Mouse (Mus musculus): ENCODE measurements around the gene Inhbe. TPM values are rescaled to one million over a fixed set of nuclear protein-coding genes. Genes with fewer than 3 reads are reported as not detected.
A peak's percentile ranks its signal among the peaks of the same experiment; 100 is the strongest.
"Not testable (repeated sequence)": the region's sequence is repeated elsewhere in the genome, so short reads cannot be mapped to it uniquely, and the experiment has no call there.

The Inhbe gene
- total RNA-seq, 2 experiments from 2014 or later: 0.07 TPM; not detected in 1

DNA sequence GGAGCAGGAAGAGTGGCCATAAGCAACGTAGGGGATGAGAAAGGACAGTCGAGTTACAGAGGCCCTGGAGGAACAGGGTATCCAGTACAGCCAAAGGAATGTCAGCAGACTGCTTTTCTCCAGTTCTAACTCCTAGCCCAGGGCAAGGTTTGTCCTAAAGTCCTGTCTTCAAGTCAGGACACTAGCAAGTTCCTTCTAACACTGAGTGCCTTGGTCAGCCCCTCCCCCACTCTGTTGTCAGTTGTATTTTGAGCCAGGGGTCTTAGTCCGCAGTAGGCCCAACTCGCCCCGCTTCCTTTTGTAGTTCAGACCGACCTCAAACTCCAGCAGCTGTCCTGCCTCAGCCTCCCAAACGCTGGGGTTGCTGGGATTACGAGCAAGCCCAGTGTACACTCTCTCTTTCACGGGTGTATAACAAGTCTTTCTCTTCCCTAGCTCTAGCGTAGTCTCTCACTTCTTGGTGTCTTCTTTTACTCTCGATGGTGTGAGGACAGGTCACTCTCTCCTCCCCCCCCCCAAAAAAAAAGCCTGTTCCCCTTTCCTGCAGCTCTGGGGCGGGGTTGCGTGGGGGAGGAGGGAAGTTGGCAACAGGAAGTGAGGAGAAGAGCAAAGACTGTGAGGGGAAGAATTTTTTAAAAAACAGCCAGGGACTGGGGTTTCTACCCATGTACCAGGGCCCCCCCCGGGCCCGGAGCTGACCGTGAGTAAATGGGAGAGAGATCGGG is 30.9 kb downstream of the Inhbe start:
- DNase-seq (ENCODE audit: low spot score in 2 of 2): no peak

DNA sequence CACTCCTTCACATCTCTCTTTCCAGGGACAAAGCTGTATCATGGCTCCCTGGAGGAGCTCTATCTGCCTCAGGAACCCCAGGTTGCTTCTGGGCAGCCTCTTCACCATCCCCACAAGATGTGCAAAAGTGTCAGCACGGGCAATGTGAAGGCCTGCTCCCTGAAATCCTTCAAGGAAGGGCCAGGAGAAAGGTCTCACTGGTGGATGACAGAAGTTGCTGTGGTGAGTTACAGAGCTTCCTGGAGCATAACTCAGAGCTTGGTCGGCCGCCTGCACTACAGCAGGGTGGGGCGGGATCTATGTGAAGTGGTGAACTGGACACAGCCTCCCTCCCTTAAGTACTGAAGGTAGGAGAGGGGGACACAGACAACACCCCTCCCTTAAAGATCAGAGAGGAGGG is 31.5 kb downstream of the Inhbe start:
- DNase-seq (ENCODE audit: low spot score in 2 of 2): no peak

- DNase-seq (ENCODE audit: low spot score in 2 of 2): no peak
Observed at GRCm38 (mm10) chr10:127322178-127322577, 32.0 kb downstream of the Inhbe start.

DNA sequence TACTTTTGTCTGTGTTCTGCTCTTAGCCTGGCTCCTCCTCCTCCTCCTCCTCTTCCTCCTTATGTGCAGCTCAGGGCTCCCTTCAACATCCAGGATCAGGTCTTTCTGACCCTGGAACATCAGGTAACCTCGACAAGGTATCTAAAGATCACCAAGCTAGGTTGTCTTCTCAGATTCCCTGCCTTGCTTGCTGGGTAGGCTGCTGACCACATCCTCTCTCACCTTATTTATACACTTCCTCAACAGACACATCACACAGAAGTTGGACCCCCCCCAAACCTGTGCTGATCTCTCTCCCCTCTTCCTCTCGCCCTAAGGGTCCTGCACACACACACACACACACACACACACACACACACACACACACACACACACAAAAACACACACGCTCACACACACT is 32.6 kb downstream of the Inhbe start, which contains the start of gene Arhgap9:
Gene Arhgap9 (plus strand): TSS at position 344 of the 400 bp plus-strand sequence.
- DNase-seq (ENCODE audit: low spot score in 2 of 2): no peak

DNA sequence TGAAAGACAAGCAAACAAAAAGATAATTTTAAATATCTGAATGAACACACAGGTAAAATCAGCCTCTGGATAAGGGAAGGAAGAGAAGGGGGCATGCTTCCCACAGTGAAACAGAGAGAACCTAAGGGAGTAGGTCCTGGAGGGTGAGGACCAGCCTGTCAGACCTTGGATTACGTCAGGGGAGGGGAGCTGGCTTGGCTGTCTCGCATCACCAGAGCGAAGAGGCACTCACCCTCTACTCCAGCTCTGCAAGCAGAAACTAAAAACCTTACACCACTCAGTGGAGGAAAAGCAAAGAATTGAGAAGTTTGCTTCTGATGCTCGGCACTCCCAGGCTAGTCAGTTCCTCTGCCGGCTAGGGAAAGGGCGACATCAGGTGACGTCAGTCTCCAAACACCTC is 34.2 kb downstream of the Inhbe start:
- no peak for DNase-seq (ENCODE audit: low spot score in 2 of 2)

DNA sequence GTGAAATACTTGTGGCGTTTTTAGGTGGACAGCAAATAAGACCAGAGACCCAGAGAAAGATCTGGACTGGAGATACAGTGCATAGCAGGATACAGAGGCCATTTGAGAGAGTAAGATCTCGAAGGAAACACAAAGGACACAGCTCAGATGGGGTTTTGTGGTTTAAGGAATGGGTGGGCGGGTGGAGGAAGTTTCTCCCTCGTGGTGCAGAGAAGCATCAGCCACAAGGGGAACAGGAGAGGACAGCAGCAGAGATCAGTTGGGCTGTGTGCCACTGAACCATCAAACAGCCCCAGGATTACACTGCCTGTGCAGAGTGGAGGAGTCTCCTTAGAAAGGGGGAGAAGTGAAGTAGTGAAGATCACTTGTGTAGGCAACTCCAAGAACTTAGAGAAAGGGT is 36.2 kb downstream of the Inhbe start:
- no peak for DNase-seq (ENCODE audit: low spot score in 2 of 2)

DNA sequence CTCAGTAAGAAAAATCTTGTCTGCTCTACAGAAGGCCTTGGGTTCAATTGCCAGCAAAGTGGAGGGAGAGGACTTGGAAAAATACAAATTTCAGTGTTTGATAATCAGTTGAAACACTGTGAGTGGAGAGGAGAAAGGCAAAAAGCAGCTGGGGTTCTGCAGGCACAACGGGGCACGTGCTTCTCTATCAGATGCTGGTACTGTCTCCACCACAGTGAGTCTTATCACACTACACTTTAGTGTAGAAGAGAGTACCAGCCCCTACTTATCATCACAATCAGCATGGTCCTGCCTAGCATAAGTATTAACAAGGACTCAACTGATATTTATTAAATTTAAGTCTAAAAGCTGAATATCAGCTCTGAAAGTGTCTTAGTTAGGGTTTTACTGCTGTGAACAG is 36.9 kb downstream of the Inhbe start:
- no peak for DNase-seq (ENCODE audit: low spot score in 2 of 2)

- DNase-seq (ENCODE audit: low spot score in 2 of 2): not testable (repeated sequence)
Observed at GRCm38 (mm10) chr10:127314950-127315349, 39.3 kb downstream of the Inhbe start.

- not testable (repeated sequence) for DNase-seq (ENCODE audit: low spot score in 2 of 2)
Observed at GRCm38 (mm10) chr10:127313516-127313915, 40.7 kb downstream of the Inhbe start.

- DNase-seq (ENCODE audit: low spot score in 2 of 2): no peak
Observed at GRCm38 (mm10) chr10:127312858-127313257, 41.4 kb downstream of the Inhbe start.

GRCm38 (mm10) chr10:127312356-127312676 is 41.9 kb downstream of the Inhbe start:
- DNase-seq (ENCODE audit: low spot score in 2 of 2): peak; percentile 82 to 84

GRCm38 (mm10) chr10:127311476-127312355 is 42.5 kb downstream of the Inhbe start, which contains the start of gene Mars:
Gene Mars (minus strand): TSS chr10:127311786.
- peak; percentile 90 to 98 for DNase-seq (ENCODE audit: low spot score in 2 of 2)

- DNase-seq (ENCODE audit: low spot score in 2 of 2): no peak
Observed at GRCm38 (mm10) chr10:127310523-127311475, 43.4 kb downstream of the Inhbe start.

DNA sequence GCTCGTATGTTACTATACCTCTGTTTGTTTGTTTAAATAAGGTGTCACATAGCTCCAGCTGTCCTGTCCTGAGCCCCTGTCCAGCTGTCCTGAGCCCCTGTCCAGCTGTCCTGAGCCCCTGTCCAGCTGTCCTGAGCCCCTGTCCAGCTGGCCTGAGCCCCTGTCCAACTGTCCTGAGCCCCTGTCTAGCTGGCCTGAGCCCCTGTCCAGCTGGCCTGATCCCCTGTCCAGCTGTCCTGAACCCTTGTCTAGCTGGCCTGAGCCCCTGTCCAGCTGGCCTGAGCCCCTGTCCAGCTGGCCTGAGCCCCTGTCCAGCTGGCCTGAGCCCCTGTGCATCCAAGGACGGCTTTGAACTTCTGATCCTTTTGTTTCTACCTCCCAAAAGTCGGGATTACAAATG is 45.0 kb downstream of the Inhbe start:
- DNase-seq (ENCODE audit: low spot score in 2 of 2): not testable (repeated sequence)

DNA sequence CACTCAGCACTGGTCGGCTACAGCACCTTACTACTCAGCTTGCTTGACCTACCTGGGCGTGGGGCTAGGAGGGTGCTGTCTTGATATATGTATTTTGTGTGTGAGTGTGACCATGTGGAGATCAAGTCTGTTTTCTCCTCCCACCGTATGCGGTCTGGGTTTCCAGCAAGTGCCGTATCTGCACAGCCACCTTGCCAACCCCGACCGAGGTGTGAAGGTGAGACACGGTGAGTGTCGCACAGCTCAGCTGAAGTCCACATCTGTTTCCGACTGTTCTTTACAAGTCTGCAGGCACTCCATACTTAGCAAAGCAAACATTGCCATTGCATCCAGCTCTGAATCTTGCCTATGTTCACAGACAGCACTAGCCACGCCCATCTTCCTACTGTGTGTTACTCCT is 51.1 kb downstream of the Inhbe start:
- DNase-seq (ENCODE audit: low spot score in 2 of 2): no peak

DNA sequence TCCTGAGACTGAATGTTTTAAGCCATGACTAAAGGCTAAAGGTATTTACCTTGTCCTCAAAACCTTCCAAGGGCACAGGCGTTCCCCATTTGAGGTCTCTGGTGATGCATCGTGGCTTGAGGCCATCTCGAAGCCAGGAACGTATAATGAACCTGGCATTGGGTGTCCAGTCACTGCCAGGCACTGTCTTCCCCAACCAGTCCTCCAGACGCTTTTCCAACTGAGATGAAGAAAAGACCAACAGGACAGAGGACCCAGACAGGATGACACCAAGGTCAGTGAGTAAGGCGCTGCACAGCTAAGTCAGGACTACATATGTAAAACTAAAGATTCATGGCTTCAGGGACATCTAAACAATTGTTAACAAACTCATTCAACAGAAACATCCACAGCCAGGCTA is 53.9 kb downstream of the Inhbe start:
- DNase-seq (ENCODE audit: low spot score in 2 of 2): no peak

Other genes starting within 250 kb of the Inhbe start
- gene Os9, start 233.3 kb downstream of the Inhbe start, total RNA-seq (2021): 100 to 1,000 TPM; 100 to 103 TPM
- gene B4galnt1, start 189.2 kb downstream of the Inhbe start, total RNA-seq (2021): 100 to 1,000 TPM; 108 to 110 TPM
- gene Slc26a10, start 173.8 kb downstream of the Inhbe start, total RNA-seq (2021): 1 to 10 TPM; 4.6 to 5.9 TPM
- 100 to 1,000 TPM; 196 to 200 TPM for gene Arhgef25, start 164.3 kb downstream of the Inhbe start, total RNA-seq (2021)
- 100 to 1,000 TPM; 200 to 207 TPM for gene Dtx3, start 158.7 kb downstream of the Inhbe start, total RNA-seq (2021)
- 10 to 100 TPM; 65.7 to 69.2 TPM for gene Pip4k2c, start 142.8 kb downstream of the Inhbe start, total RNA-seq (2021)
- gene Kif5a, start 91.1 kb downstream of the Inhbe start, total RNA-seq (2021): 100 to 1,000 TPM; 413 to 455 TPM
- gene Dctn2, start 88.0 kb downstream of the Inhbe start, total RNA-seq (2021): 100 to 1,000 TPM; 298 to 304 TPM
- 10 to 100 TPM; 46.0 to 53.3 TPM for gene Mbd6, start 65.4 kb downstream of the Inhbe start, total RNA-seq (2021)
- gene Mars, start 42.6 kb downstream of the Inhbe start, total RNA-seq (2021): 10 to 100 TPM; 56.3 to 59.4 TPM
- 1 to 10 TPM in 1 of 2 experiments, under 1 TPM in 1; 0.99 to 1.1 TPM for gene Arhgap9, start 32.4 kb downstream of the Inhbe start, total RNA-seq (2021)
- gene Gli1, start 12.4 kb downstream of the Inhbe start, total RNA-seq (2021): 1 to 10 TPM; 2.0 to 3.3 TPM
- gene Inhbc, start 16.0 kb upstream of the Inhbe start, total RNA-seq (2021): not detected
- 100 to 1,000 TPM; 161 to 186 TPM for gene R3hdm2, start 25.9 kb upstream of the Inhbe start, total RNA-seq (2021)
- 1 to 10 TPM; 5.0 to 6.4 TPM for gene Stac3, start 147.3 kb upstream of the Inhbe start, total RNA-seq (2021)
- 1 to 10 TPM; 4.8 to 6.9 TPM for gene Ndufa4l2, start 160.6 kb upstream of the Inhbe start, total RNA-seq (2021)
- 10 to 100 TPM; 33.0 to 35.5 TPM for gene Shmt2, start 168.0 kb upstream of the Inhbe start, total RNA-seq (2021)
- 1 to 10 TPM; 2.7 TPM for gene Nxph4, start 180.1 kb upstream of the Inhbe start, total RNA-seq (2021)

Measured in layer of hippocampus, postnatal 14 days (tissue).